12 mouse cellular contexts compared by ENCODE assay signal in genomic region chr1:60916281-60916781, GRCm38 (mm10). TPM values are rescaled to one million over a fixed set of nuclear protein-coding genes. Genes with fewer than 3 reads are reported as not detected.
A peak's percentile ranks its signal among the peaks of the same experiment; 100 is the strongest.
DNase-seq lines count a peak whose midpoint lies in the region; ATAC-seq and TF ChIP-seq lines count a peak whose summit lies in the region.
"Had no signal": no experiment of that assay in that cellular context is flagged by ENCODE, and none has a peak within 500 bp of the region (broad histone marks: within the 10 kb centered on the region; RNA-seq: fewer than 3 reads in every experiment).

No protein-coding gene starts in this region.

- no peak overlapping the region for H3K9ac ChIP-seq in limb, embryonic 14.5 days (ENCODE audit: low read depth, low read length, severe bottlenecking)
- no peak overlapping the region for H3K9ac ChIP-seq in forebrain, embryonic 13.5 days
- H3K9ac ChIP-seq: neural tube, embryonic 15.5 days had no signal

- no peak overlapping the region for H3K4me2 ChIP-seq in limb, embryonic 14.5 days (replicated peaks; ENCODE audit: low read depth, low read length, severe bottlenecking)
- no peak overlapping the region for H3K4me2 ChIP-seq in forebrain, embryonic 13.5 days
- H3K4me2 ChIP-seq: neural tube, embryonic 15.5 days had no signal

- 47% methylated on average over 10 of the region's 10 CpGs for WGBS in limb, embryonic 14.5 days
- WGBS in limb, embryonic 10.5 days: 81% methylated on average over 10 of the region's 10 CpGs
- 3% methylated on average over 10 of the region's 10 CpGs for WGBS in thymus, adult 2 months
- WGBS in forebrain, embryonic 13.5 days: 79% methylated on average over 10 of the region's 10 CpGs

- TF ChIP-seq POLR2A in limb, embryonic 14.5 days (IDR thresholded peaks at IDR 0.05; ENCODE audit: borderline replicate concordance, extremely low read depth, insufficient read depth, insufficient read length): no peak
- no peak for TF ChIP-seq POLR2A in thymus, adult 2 months (IDR thresholded peaks at IDR 0.05; ENCODE audit: control insufficient read depth, extremely low read depth, insufficient read depth, low read length, poor library complexity)

- intact Hi-C loops in left cerebral cortex, postnatal 36 days (cut with DNase I): no loop called here

- DNase-seq in limb, embryonic 14.5 days (ENCODE audit: low spot score): peak; percentile 14
- DNase-seq in limb, embryonic 10.5 days (ENCODE audit: low spot score): no peak
- peak; percentile 56 to 61 for DNase-seq in CD8-positive naive resting alpha-beta T cell, adult 2 months (ENCODE audit: low read depth in 2 of 2, low spot score in 2 of 2)
- DNase-seq in thymus, adult 2 months: peak; percentile 37
- DNase-seq in left cerebral cortex, postnatal 36 days (ENCODE audit: low spot score in 2 of 2): no peak
- DNase-seq: spleen, adult 18-20 months had no signal

- no peaks in the 10 kb centered on the region for H3K9me3 ChIP-seq in limb, embryonic 14.5 days (ENCODE audit: control insufficient read depth, low read length)
- no peaks in the 10 kb centered on the region for H3K9me3 ChIP-seq in limb, embryonic 10.5 days (replicated peaks)
- no peaks in the 10 kb centered on the region for H3K9me3 ChIP-seq in forebrain, embryonic 13.5 days (replicated peaks)
- H3K9me3 ChIP-seq: neural tube, embryonic 15.5 days had no signal

- H3K4me3 ChIP-seq in limb, embryonic 14.5 days (replicated peaks; ENCODE audit: low read length): no peak overlapping the region
- H3K4me3 ChIP-seq in limb, embryonic 10.5 days: no peak overlapping the region
- H3K4me3 ChIP-seq in thymus, adult 2 months (ENCODE audit: control insufficient read depth, insufficient read depth, low read length): no peak overlapping the region
- no peak overlapping the region for H3K4me3 ChIP-seq in forebrain, embryonic 13.5 days
- H3K4me3 ChIP-seq: neural tube, embryonic 15.5 days had no signal

- H3K27me3 ChIP-seq in limb, embryonic 14.5 days (ENCODE audit: control insufficient read depth, insufficient read depth, low read length): no peaks in the 10 kb centered on the region
- H3K27me3 ChIP-seq in limb, embryonic 10.5 days (ENCODE audit: low read depth, poor library complexity, severe bottlenecking): no peaks in the 10 kb centered on the region
- H3K27me3 ChIP-seq in thymus, adult 2 months (ENCODE audit: control insufficient read depth, insufficient read depth, low read length): no peaks in the 10 kb centered on the region
- H3K27me3 ChIP-seq in forebrain, embryonic 13.5 days: no peaks in the 10 kb centered on the region
- H3K27me3 ChIP-seq: neural tube, embryonic 15.5 days had no signal

- H3K27ac ChIP-seq in limb, embryonic 14.5 days (replicated peaks; ENCODE audit: low read depth, low read length): no peak overlapping the region
- H3K27ac ChIP-seq in limb, embryonic 10.5 days: no peak overlapping the region
- H3K27ac ChIP-seq in thymus, adult 2 months (ENCODE audit: control insufficient read depth, insufficient read depth, low read length): peak overlapping the region; percentile 71
- H3K27ac ChIP-seq in forebrain, embryonic 13.5 days: no peak overlapping the region
- H3K27ac ChIP-seq: kidney, postnatal 0 days; neural tube, embryonic 15.5 days had no signal

- H3K36me3 ChIP-seq in limb, embryonic 14.5 days (ENCODE audit: control insufficient read depth, insufficient read depth, low read length): no peaks in the 10 kb centered on the region
- no peaks in the 10 kb centered on the region for H3K36me3 ChIP-seq in limb, embryonic 10.5 days
- no peaks in the 10 kb centered on the region for H3K36me3 ChIP-seq in thymus, adult 2 months (ENCODE audit: control insufficient read depth, insufficient read depth, low read length)
- no peaks in the 10 kb centered on the region for H3K36me3 ChIP-seq in forebrain, embryonic 13.5 days (ENCODE audit: poor library complexity, severe bottlenecking)
- H3K36me3 ChIP-seq: neural tube, embryonic 15.5 days had no signal

- no peak for ATAC-seq in limb, embryonic 14.5 days (ENCODE audit: low FRiP score, low read depth)
- peak; percentile 86 for ATAC-seq in common myeloid progenitor, adult 5-6 weeks (replicated peaks; ENCODE audit: low read depth, poor library complexity, severe bottlenecking)
- no peak for ATAC-seq in forebrain, embryonic 13.5 days
- ATAC-seq: forebrain, embryonic 14.5 days had no signal

- H3K4me1 ChIP-seq in limb, embryonic 14.5 days (ENCODE audit: control insufficient read depth, insufficient read depth, low read length): no peaks in the 10 kb centered on the region
- H3K4me1 ChIP-seq in limb, embryonic 10.5 days: peaks cover 3% of the 10 kb centered on the region; the same call in 1 of the 2 replicates
- peaks cover 28% of the 10 kb centered on the region for H3K4me1 ChIP-seq in thymus, adult 2 months (replicated peaks; ENCODE audit: control insufficient read depth, insufficient read depth, low read length)
- H3K4me1 ChIP-seq in forebrain, embryonic 13.5 days: peaks cover 5% of the 10 kb centered on the region

- no peak for TF ChIP-seq CTCF in thymus, adult 2 months (IDR thresholded peaks at IDR 0.05; ENCODE audit: borderline replicate concordance, control insufficient read depth, extremely low read depth, insufficient read depth, low read length, poor library complexity)

RNA-seq across cellular contexts. Expression of gene Ctla4, which starts 29.5 kb away (rescaled TPM):
- 0.26 and 0.33 TPM in 2 replicates for polyA plus RNA-seq in limb, embryonic 14.5 days (2012; rRNA removed)
- polyA plus RNA-seq in limb, embryonic 14.5 days (2014; fragmentation: Nextera tagmentation; extraction: Ambion mirVana): 0.34 and 0.40 TPM in 2 replicates
- polyA plus RNA-seq in limb, embryonic 10.5 days (2016; fragmentation: Nextera tagmentation; extraction: Ambion mirVana): not detected in 2 replicates
- not detected in 2 replicates for total RNA-seq in common myeloid progenitor, adult 5-6 weeks (2017)
- polyA plus RNA-seq in thymus, adult 2 months (2012; rRNA removed): 3.8 and 7.4 TPM in 2 replicates
- total RNA-seq in left cerebral cortex, postnatal 36 days (2021): not detected
- polyA plus RNA-seq in forebrain, embryonic 13.5 days (2015; fragmentation: Nextera tagmentation; extraction: Ambion mirVana): not detected in 2 replicates
- total RNA-seq: left cerebral cortex, postnatal 25 days had no signal
- polyA plus RNA-seq: forebrain, embryonic 14.5 days; kidney, postnatal 0 days; neural tube, embryonic 15.5 days had no signal

Comparison
In these comparisons a context has a peak if more than half of its experiments do, and no peak if none do; other contexts are left out.
1. DNase-seq: peak in limb, embryonic 14.5 days (single experiment), CD8-positive naive resting alpha-beta T cell, adult 2 months (2 of 2) and thymus, adult 2 months (single experiment); none in limb, embryonic 10.5 days (single experiment) and left cerebral cortex, postnatal 36 days (0 of 2).